Mouse (Mus musculus) ZHBTc4 (cell line): ENCODE measurements around the gene Cd53.

Experiments
- DNase-seq: peaks from one replicate; pipeline ENCODE4 v3.0.0-alpha.2; 2011; ENCODE audit warnings: low read depth, low spot score

The Cd53 gene

DNA sequence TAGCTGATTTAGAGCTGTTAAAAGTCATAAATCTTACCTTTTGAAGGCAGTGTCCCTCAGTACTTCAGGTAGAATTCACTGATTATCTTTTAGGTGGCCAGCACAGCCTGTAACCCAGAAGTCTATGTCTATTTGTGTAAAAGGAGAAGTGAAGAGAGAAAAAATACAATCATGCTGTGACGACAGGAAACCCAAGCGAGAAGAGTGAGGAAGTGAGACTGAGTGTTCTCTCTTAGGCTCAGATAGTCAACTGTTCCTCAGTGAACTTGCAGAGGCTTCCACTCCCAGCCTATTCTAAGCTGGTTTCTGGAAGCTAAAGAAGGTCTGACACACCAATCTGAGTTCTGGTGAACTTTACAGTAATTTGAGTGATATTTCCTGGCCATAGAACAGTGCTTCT is at the start of gene Cd53:
Gene Cd53, minus strand, starts transcription at position 220 of the 400 bp plus-strand sequence.
- no peak for DNase-seq

DNA sequence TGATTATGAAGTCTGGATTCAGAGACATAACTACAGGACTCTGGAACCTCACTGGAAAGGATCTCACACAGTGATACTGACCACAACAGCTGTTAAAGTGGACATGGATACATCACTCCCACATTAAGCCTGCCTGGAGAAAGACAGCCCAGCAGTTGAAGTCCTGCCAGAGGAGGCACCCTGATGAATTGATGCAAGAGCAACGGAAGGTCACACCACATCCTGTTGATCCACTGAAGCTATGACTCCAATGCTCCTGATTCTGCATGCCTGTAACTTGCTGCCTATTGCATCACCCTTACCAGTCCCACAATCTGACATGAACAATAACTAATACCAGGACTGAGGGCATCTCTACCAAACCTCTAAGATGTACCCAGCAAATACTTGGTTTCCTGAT is 42.2 kb upstream of the Cd53 start:
- no peak for DNase-seq

DNA sequence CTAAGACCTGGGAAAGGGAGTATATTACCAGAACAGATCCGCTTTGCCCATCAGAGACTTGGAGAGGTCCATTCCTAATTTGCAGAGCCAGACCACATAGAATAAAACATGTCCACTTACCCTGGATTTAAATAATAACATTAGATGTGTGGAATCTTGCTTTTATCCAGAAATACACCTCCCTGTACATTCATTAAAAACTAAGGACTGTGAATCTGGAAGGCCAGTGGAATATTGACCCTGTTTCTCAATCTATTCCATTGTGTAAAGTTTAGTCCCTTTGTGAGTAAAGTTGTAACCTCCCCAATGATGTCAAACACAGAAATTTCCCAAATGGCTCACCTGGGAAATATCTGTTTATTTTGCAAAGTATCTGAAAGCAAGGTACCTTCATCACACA is 36.2 kb upstream of the Cd53 start, which contains the start of gene Olfr266:
Gene Olfr266, minus strand, starts transcription at position 101 of the 400 bp plus-strand sequence.
- no peak for DNase-seq

DNA sequence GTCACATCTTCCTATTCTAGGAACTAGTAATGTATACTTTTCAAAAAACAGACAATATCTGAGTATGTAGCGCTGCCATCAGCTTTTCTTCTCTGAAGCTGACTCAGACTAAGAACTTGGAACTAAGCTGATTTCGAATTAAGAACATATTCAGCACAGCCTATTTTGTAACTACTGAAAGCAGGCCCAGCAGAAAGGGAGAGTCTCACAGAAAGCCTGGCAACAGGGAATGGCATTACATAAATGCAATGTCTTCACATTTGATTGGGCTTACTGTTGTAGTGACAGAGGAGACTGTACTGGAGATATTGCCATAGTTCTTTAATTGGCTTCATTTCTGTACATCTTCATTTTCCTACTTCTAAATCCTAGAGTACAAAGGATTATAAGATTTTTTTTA is 27.7 kb upstream of the Cd53 start:
- DNase-seq = no peak

DNA sequence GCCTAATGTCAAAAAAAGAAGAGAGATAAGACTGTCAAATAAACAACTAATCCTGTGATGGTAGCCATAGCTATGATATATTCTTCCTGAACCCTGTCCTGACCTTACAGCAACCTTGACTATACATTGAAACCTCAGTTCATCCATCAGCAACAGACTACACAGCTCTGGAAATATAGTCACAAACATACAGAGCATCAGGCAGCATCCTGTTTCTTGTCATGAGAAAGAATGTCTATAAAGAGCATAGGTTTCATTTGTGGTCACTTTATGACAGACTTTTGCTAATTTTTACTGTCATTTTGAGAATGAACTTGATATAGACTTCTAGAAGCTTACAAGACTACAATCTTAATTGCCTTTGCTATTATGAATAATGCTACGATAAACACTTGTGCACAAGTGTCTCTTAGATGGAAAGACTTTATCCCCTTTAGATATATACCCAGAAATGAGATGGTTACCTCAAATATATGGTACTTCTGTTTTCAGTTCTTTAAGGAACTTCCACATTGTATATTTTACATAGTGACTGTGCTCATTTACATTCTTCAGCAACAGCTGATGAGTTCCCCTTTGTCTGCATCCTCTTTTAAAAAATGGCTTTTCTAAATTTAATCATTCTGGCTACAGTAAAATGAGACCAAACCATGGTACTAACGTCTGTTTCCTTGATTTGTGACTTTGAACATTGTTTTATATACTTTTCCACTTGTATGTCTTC is 19.2 kb upstream of the Cd53 start:
- no peak for DNase-seq

DNA sequence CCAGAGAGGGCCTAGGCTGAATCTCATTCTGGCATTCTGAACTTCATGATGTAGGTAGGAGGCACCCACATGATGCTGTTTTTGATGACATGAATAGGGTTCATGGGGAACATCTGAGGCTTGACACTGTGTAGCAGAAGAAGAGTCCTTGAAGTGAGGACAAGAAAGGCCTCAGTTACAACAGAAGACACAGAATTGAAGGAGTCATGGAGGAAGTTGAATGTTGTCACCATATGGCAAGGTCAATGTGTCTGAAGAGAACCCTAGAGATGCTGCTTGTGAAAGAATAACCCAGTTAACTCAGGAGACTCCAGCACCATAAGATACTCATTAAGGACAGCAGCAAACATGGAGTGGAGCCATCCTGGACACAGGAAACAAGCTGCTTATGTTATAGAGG is 8.1 kb upstream of the Cd53 start:
- DNase-seq = no peak

DNA sequence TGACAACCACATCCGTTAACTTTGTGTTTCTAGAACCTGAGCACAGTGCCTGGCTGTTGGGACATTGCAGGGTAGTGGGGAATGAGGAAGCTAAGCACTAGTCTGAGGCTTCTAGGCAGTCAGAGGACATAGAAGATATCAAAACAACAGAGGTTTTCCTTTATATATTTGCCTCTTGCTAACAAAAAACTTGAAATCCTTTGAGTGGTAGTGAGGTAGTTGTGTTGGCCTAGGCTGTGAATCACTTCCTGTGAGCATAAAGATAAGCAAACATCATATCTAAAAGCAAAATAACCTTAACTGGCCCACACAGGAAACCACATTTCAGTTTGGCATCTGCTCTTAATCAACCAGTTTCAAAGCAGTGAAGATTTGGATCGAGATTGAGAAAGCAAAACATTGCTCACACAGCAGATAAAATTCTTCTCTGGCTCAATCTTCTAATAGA is 1.5 kb downstream of the Cd53 start:
- DNase-seq = no peak

DNA sequence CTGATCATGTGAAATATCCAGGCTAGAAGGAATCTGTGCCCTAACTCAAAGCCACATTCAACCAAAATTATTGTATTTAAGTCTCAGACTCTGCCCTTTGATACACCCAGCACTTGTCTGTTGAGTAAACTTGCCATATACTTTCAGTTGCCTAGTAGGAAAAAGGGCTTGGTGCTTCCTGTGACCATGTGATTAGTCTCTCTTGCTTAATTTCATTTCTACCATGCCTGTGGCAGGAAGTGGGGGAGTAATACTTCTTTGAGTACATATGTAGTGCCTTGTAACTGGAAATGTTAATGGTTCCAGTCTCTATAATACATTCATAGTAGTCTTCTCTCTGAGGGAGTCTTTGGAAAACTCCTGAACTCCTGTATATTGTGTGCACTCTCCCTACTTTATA is 2.0 kb downstream of the Cd53 start:
- no peak for DNase-seq

DNA sequence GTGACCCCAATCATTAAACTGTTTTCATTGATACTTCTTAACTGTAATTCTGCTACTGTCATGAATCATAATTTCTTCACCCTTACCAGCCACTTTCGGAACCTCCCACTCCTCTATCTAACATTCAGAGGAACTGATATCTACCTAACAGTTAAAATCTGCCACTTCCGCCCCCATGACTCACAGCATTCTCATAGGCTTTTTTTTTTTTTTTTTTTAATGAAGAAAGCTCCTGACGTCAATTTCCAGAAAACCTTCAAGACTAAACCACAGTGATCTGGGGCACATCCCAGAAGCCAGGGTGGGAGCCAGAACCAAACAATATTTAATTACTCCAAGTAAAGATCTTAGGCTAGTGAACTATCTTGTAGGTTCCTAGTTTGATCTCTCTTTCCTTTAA is 4.8 kb downstream of the Cd53 start:
- no peak for DNase-seq

DNA sequence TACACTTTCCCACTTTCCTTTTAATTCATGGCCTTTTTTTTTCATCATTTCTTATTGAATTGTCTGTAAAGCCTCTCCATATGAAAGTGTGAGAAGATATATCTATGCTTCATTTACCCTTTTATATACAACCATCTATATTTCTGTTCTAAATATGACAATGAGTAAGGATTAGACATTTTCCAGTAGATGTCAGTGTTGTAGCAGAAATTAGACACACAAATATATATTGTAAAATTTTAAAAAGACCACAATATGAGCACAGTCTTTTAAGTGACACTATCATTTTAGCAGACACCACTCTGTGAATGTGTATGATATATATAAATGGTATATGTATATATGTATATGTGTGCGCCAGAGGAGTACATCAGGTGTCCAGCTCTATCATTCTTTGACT is 18.1 kb downstream of the Cd53 start:
- DNase-seq = no peak

DNA sequence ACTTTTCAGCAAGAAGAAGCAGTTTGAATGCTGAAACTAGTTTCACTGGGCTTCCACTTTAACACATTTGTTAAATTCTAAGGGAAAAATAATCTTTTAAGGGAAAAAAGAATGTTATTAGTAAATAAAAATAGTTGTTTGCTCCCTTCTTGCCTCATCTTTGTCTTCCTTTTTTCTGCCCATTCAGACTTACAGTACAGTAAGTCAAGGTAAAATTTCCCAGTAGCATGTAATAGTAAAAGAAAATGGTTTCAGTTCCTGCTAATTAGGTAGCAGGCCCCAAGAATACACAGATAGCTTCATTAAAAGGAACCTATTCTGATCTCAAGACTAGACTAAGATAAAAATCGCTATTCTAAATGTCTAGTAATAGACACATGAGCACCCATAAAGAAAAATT is 34.1 kb downstream of the Cd53 start:
- DNase-seq = no peak

DNA sequence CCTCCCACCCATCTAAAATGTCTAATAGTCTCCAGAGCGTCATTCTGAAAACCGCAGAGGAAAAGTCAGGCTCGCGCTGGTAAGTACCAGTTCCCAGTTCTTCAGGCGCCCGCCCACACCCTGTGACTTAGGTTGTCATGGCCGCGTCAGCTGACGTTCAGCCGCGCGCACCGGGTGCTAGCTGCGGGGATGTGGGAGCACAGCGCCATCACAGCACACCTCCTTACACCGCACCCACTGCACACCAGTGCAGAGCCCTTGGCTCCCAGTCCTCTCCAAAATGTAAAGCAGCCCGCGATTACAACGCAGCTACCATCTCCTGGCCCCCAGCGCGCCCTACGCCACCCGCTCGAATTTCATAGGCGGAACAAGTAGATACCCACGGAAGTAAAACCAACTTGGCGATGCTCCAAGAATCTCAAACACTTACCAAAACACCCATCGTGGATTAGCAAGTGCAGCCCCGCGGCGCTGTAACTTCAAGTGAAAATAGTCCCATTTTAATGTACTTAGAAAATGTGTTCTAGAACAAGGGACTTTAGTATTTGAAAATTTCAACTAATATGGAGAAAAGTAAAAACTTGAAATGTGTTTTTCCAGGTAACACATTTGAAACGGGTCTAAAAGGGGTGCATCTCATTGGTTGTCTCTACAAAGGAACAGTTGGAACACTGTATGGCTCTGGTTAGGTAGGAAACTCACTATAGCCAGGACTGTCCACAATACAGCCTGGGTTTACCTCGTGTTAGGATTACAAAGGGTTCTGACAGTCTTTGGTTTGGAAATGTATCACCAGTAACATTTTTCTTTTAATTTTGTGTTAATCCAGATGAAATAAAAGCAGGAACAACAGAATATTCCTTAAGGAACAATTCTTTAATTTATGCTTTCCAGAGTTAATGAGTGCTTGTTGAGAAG is 67.7 kb downstream of the Cd53 start:
- DNase-seq = peak; percentile 96

DNA sequence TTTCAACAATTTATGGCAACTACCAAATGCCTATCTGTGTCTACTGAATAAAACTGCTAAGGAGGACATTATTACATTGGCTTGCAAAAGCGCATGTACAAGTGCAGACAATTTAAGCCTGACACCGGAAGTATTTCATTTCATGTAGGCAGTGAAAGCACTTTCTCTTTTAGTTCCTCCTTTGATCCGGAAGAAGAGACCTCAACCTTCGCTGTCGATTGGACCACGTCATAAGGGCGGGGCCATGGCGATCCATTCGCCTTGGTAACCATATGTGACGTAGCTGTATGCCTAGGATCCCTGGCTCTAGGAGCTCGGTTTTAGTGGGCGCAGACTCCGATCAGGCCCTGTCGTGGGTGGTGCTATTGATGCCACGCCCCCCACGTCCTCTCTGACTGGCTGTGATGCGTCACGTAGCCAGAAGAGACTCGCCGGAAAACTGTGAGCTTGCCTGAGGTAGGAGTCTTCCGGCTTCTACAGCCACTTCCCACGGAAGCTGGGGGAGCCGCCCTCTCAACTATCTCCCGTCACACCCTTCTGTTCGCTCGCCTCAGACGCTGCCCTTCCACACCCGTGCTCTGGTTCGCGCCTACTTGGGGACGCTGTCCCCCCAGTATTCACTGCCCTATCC is 68.4 kb downstream of the Cd53 start:
- DNase-seq = peak; percentile 99
